Mouse (Mus musculus): ENCODE results near the gene B230217C12Rik.

Gene B230217C12Rik

DNA sequence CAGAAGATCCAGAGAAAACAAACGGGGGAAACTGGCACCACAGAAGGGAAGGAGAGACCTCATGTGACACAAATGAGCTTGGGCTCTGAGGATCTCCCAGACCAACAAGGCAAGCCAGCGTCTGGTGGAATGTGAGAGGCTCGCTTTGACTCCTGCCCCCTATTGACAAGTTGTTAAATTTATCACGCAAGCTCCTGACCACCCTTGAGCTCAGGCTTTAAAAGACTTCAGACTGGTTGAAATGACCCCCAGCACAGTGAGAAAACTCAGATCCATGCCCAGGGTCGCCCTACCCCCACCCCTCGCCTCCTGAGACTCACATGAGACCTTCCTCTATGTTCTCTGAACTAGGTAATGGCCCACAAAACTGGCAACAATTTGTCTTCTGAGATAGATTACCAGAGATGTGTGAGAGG lies at the start of gene B230217C12Rik:
B230217C12Rik (plus strand) TSS at position 242 of the 416 bp plus-strand sequence.
- no peak for DNase-seq (ENCODE audit: low spot score in 2 of 2)

- no peak for DNase-seq (ENCODE audit: low spot score in 2 of 2)
These were observed 47.4 kb upstream of the B230217C12Rik start for GRCm38 (mm10) chr11:97793165-97793564.

DNA sequence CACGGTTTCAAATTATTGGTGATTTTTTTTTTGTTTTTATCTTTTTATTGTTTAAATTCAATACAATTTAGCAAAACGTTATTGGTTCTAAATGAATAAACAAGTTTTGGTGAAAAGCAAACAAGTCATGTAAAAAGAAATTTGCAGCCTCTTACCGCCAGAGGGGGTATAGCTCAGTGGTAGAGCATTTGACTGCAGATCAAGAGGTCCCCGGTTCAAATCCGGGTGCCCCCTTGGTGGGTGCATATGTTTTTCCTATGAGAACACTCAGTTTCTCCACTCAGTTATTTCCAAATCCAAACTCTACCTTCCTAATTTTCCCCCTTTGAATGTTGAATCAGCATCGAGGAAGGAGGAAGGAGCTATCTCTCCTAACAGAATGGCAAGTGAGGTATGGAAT lies 43.7 kb upstream of the B230217C12Rik start:
- no peak for DNase-seq (ENCODE audit: low spot score in 2 of 2)

DNA sequence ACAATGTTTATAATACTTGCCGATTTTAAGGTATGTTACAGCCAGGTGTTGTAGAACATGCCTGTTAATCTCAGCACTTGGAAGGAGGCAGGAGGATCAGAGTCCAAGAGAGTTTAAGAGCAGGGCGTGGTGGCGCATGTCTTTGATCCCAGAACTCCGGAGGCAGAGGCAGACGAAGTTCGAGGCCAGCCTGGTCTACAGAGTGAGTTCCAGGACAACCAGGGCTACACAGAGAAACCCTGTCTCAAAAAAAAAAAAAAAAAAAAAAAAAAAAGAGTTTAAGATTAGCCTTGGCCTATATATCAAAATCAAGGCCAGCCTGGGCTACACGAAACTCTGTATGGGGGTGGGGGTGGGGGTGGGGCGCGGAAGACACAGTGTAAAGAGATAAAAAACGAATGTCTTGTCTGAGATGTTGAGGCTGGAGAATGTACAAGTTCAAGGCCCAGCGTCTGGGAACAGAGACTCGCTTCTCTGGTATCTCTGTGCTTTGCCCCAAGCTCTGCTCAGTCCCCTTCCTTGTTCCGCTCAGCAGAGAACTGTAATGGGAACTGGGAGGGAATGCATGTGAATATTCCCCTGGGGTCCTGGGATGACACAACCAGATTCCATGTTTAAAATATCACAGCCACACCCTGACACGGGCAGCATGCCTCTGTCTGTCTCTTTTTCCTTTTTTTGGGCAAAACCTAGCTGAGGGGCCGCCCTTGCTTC lies 43.1 kb upstream of the B230217C12Rik start:
- DNase-seq (ENCODE audit: low spot score in 2 of 2), result no peak

DNA sequence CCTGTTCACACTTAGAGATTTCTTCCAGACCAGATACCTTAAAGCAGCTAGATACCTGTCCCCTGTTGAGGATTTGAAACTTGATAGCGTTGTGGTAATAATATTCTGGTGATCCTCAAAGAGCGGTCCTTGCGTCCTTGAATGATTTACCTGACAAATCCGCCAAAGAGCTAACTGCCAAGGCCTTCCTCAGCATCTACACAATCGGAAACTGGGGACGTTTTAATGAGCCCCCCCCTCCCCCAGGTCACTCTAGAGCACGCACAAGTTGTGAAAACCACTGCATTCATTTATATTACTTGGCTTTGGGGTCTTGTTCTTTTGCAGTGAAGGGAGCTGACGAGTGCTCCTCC lies 42.5 kb upstream of the B230217C12Rik start:
- no peak for DNase-seq (ENCODE audit: low spot score in 2 of 2)

GRCm38 (mm10) chr11:97798782-97799145 lies 41.8 kb upstream of the B230217C12Rik start, which contains the start of gene Lasp1:
Gene Lasp1 (plus strand): TSS chr11:97799000.
- DNase-seq (ENCODE audit: low spot score in 2 of 2), result peak; percentile 78 to 87

DNA sequence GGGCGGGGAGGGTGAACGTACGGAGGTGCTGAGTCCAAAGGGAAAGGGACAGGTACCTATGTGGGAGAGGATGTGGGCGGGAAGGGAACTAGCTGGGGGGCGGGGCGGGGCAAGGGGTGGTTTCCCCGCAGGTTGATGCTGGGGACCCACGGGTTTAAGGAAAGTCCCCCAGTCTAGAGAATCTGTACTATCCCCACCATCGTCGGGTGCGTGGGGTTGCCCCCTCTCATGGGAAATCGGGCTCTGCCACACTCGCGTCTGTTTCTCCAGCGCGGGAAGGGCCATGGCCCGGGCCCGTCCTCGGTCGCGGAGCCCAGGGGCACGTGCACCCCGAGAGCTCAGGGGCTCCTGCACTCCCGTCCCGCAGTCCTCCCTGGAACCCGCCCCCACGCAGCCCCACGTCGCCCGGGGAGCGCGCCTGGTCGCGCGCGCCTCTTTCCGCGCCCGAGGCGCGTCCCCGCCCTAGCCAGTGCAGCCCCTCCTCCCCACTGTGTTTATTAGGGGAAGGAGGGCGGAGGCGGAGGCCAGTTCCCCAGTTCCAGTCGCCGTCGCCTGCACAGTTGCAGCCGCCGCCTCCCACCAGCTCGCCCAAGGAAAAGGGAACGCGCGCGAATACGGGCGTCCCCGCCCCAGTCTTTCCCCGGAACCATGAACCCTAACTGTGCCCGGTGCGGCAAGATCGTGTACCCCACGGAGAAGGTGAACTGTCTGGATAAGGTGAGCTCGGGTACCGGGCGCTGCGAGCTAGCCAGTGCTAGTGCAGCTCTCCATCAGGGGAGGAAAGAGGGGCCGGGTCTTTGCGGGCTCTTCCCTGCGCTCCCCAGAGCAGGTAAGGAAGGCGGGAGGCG lies 41.2 kb upstream of the B230217C12Rik start:
- DNase-seq (ENCODE audit: low spot score in 2 of 2), result peak; percentile 86 to 89

- peak; percentile 75 to 80 for DNase-seq (ENCODE audit: low spot score in 2 of 2)
These were observed 40.4 kb upstream of the B230217C12Rik start for GRCm38 (mm10) chr11:97799994-97800690.

- DNase-seq (ENCODE audit: low spot score in 2 of 2), result no peak
These were observed 39.7 kb upstream of the B230217C12Rik start for GRCm38 (mm10) chr11:97800691-97801408.

DNA sequence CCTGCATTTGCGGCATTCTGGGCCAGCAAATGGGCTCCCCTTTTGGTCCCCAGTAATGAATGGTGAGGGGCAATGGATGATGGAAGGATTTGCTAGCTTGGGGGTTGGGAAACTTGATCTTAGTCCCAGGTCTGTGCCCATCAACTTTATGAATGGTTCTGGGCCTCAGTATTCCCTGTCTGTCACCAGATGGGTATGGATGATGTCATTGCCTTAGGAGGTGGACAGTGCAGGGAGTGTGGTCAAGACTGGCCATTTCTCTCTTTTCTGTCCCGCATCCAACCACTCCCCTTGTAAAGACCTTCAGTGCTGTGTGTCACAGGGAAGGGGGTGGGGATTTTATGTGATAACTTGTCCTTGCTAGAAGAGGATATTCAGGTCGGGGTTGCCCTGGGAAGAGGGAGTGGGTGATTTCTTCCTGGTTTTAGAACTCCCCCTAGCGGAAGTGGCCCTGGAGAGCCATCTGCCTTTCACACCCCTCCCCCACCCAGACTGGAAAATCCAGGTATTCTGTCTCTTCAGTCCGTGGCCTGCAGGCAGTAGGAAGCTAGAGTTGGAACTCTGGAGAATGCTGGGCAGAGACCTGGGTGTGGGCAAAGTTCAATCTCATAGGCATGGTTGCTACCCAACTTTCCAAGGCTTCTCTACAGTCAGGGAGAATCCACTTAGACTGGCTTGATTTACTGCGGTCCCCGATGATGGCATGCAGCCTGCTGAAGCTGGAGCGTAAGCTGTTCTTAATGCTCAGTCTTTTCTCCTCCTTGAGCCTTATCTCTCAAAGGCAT lies 39.0 kb upstream of the B230217C12Rik start:
- no peak for DNase-seq (ENCODE audit: low spot score in 2 of 2)

DNA sequence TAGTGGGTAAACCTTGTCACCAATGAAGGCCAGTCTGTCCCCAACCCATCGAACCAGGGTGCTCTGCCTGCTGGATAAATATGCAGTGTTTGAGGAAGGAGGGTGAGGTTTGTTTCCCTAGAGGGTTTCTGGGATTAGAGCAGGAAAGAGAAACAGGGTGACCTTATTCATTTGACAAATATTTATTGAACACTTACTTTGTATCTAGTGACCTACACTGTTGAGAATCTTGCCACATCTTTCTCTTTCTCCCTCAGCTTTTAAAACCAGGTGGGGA lies 38.4 kb upstream of the B230217C12Rik start:
- no peak for DNase-seq (ENCODE audit: low spot score in 2 of 2)

- DNase-seq (ENCODE audit: low spot score in 2 of 2), result no peak
These were observed 38.1 kb upstream of the B230217C12Rik start for GRCm38 (mm10) chr11:97802495-97802894.

DNA sequence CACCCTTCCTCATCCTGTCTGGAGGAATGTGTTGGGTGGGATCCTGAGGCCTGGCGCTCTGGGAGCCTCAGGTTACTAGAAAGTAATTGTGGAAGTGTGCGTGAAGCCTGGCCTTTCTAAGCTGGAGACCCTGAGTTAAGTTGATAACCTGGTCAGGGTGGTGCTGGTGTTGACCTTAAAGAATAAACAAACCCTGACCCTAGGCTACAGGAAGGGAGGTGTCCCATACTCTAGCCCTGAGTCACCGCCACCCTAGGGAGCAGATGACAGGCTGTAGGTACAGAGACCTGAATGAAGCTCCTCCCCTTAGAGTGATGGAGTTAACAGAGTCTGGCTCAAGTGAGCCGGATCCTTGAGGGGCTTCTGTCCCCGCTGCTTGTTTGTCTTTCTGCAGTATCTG lies 36.7 kb upstream of the B230217C12Rik start:
- DNase-seq (ENCODE audit: low spot score in 2 of 2), result no peak

DNA sequence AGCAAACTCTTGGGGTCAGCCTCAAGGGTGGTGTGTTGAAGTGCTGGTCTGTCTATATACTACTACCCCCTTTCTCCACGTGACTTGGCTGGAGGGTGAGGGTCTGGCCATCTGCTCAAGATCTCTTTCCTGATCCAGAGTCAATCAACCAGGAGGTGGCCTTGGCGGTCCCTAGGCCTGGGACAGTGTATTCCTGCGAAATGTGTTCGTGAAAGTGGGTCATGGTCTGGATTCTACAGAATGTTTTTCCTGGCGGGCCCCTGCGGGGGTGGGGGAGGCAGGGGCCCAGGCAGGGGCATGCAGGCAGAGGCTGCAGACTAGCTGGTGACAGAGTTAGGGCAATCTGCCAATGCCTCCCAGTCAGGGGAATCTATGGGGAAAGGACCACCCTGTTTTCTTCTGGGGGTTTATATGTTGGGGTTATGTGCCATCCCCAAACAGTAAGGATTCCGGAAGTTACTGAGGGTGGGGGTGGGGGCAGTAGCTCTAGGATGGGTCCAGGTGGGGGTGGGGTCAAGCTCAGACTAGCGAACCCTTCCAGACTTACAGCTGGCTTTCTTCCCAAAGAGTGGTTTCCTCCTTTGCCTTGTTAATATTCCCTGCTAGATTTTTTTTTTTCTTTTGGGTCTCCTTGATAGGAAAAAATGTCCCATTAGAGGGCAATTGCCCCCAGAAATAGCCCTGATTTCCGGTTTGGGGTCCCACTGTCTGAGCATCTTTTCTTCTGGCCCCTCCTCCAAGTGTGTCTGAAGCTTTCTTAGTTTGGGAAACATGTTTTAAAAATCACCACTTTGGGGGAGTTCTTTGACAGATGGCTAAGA lies 35.5 kb upstream of the B230217C12Rik start:
- DNase-seq (ENCODE audit: low spot score in 2 of 2), result no peak

DNA sequence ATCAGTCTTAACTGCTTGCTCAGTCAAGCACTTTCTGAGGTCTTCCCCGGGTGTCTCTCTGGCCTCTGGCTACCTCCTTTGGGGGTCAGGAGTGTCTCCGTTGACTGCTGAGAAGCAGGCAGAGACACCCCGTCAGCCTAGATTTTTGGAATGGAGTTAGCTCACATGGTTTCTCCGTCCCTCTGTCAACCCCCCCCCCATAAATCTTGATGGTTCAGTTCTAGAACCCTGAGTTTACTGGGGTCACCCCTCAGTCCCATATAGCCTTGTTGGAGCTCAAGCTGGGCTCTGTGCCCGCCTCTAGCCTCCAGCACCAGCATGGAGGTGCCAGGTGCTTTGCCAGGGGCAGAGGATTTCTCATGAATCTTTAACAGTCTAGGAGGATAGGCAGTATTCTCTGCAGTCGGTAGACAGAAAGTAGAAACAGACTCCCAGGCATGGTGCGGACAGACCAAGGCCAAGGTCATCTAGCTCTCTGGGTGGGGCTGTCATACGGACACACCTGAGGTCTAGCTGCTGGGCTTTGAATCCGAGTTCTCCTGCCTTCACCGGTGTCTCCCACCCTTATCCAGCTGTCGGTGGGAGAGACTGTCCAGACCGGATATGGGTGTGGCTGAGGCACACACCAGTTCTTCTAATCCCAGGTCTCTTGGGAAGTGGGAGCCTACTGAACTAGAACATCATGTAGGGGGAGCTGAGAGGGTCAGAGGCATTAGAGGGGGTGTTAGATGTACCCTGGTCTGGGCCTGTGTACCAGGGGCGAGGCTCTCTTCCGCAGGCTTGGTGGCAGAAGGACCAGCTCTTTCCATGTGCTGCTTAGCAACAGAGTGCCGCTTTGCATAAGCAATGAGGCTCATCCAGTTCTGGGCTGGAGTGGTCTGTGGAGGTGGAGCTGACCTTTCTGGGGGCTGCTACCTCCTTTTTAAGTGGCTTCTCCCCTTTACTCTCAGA lies 34.6 kb upstream of the B230217C12Rik start:
- peak in 1 of 2 experiments; percentile 15 for DNase-seq (ENCODE audit: low spot score in 2 of 2)

DNA sequence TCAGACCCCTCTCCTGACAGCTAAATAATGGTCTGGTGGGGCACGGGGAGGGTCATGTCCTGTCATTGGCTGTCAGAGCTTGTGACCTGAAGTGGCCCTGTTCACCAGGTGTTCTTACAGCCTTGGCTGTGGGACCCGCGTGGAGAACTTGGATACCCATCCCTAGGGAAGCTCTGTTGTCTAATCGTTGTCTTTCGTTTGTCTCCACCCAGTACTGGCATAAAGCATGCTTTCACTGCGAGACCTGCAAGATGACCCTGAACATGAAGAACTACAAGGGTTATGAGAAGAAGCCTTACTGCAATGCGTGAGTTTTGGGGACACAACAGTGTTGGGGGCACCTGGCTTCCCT lies 34.0 kb upstream of the B230217C12Rik start:
- no peak for DNase-seq (ENCODE audit: low spot score in 2 of 2)

DNA sequence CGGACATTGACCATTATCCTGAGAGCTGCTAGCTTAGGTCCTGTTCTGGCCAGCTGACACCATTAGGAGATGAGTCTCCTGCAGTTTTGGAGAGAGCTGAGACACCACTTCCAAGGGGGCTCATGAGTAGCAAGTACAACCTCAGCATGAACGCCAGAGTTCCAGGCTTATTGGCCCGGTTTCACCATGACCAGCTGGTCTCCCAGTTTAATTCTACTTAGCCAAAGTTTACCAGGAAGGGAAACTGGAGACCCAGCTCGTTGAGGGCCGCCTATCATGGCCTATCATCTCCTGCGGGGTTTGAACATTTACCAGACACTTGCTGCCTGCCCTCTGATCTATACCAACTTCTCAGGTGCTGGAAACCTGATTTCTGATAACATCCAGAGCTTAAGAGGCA lies 33.0 kb upstream of the B230217C12Rik start:
- DNase-seq (ENCODE audit: low spot score in 2 of 2), result no peak

- no peak for DNase-seq (ENCODE audit: low spot score in 2 of 2)
These were observed 32.5 kb upstream of the B230217C12Rik start for GRCm38 (mm10) chr11:97808093-97808492.

DNA sequence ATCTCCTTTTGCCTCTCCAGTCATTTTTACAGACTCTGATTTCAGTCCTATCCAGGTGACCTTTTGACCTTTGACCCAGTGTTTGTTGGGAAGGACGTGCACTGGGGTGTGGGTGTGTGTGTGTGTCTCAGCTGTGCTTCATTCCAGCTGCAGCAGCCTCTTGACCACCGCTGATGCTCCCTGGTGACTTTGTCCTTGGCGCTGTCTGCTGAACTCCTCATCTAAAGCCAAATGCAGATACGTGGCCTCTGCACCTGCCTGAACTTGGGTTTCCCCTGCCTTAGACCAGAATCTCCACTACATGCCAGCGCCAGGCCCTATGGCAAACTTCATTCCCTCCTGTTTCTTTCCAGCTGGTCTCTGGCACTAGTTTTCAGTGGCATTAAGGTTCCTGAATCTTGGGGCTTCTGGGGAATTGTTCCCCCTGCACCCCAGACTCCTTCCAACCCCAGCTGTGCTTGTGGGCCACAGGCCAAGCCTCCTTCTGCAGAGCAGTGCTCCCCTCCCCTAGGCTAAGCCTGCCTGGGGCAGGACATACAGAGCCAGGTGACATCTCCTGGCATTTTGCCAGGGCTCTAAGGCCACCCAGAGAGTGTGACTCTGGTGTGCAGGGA lies 31.9 kb upstream of the B230217C12Rik start:
- no peak for DNase-seq (ENCODE audit: low spot score in 2 of 2)
